Comparison of ENCODE assay signal across 8 mouse cellular contexts in the genomic region with DNA sequence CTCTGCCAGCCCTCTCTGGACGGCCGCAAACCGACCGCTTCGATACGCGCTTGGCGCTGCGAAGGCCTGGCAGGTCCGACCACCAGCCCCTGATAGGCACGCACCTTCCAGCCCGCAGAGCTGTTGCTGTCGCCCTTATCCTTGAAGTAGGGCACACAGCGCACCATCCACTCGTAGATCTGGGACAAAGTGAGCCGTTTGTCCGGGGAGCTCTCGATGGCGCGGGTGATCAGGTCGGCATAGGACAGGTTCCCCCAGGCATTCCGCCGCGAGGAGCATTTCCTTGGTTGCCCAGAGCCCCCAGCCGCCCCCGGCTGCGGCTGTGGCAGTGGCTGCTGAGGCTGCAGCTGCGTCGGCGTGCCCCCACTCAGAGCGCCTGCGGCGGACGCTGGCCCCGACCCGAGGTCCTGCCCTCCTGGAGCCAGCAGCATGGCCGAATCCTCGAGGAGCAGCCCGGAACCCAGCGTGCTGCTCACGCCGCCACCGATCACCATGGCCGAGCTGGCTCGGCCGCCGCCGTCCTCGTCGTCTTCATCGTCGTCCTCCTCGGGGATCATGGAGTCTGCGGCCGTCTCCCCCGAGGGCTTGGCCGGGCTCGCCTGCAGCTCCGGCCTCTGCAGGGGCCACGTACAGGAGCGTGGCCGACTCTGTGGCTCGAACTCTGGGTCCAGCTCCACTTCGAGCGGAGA. TPM values are rescaled to one million over a fixed set of nuclear protein-coding genes. Genes with fewer than 3 reads are reported as not detected.
DNase-seq lines count a peak whose midpoint lies in the region; ATAC-seq and TF ChIP-seq lines count a peak whose summit lies in the region.

No protein-coding gene starts in this region.

- no peaks in the 10 kb centered on the region for H3K27me3 ChIP-seq in lung, embryonic 15.5 days
- H3K27me3 ChIP-seq in heart, embryonic 11.5 days (ENCODE audit: control insufficient read depth, insufficient read depth, low read length) = no peaks in the 10 kb centered on the region
- H3K27me3 ChIP-seq in midbrain, embryonic 11.5 days (ENCODE audit: control insufficient read depth, insufficient read depth, low read length) = peaks cover 18% of the 10 kb centered on the region
- no peaks in the 10 kb centered on the region for H3K27me3 ChIP-seq in stomach, postnatal 0 days (ENCODE audit: control insufficient read depth, insufficient read depth, low read length)

- H3K27ac ChIP-seq in lung, embryonic 15.5 days = peak overlapping the region; percentile 99
- peak overlapping the region; percentile 88 for H3K27ac ChIP-seq in heart, embryonic 11.5 days (ENCODE audit: low read depth, low read length)
- H3K27ac ChIP-seq in midbrain, embryonic 11.5 days (ENCODE audit: low read depth, low read length) = no peak overlapping the region
- peak overlapping the region; percentile 99 for H3K27ac ChIP-seq in stomach, postnatal 0 days (replicated peaks)

- peaks cover 49% of the 10 kb centered on the region for H3K4me1 ChIP-seq in lung, embryonic 15.5 days
- peaks cover 37% of the 10 kb centered on the region for H3K4me1 ChIP-seq in heart, embryonic 11.5 days (ENCODE audit: control insufficient read depth, insufficient read depth, low read length)
- H3K4me1 ChIP-seq in midbrain, embryonic 11.5 days (ENCODE audit: control insufficient read depth, insufficient read depth, low read length) = peaks cover 17% of the 10 kb centered on the region
- peaks cover 11% of the 10 kb centered on the region for H3K4me1 ChIP-seq in stomach, postnatal 0 days (replicated peaks; ENCODE audit: control insufficient read depth, insufficient read depth)

- WGBS in lung, embryonic 15.5 days = 2% methylated on average over 64 of the region's 65 CpGs
- 1% methylated on average over 65 of the region's 65 CpGs for WGBS in heart, embryonic 11.5 days (ENCODE audit: insufficient replicate concordance)
- WGBS in midbrain, embryonic 11.5 days = under 1% methylated on average over 65 of the region's 65 CpGs
- 8% methylated on average over 53 of the region's 65 CpGs for WGBS in stomach, postnatal 0 days

- H3K9me3 ChIP-seq in lung, embryonic 15.5 days = no peaks in the 10 kb centered on the region
- no peaks in the 10 kb centered on the region for H3K9me3 ChIP-seq in heart, embryonic 11.5 days (replicated peaks; ENCODE audit: control insufficient read depth, low read length)
- H3K9me3 ChIP-seq in midbrain, embryonic 11.5 days (ENCODE audit: control insufficient read depth, low read length) = no peaks in the 10 kb centered on the region
- H3K9me3 ChIP-seq in stomach, postnatal 0 days (ENCODE audit: control insufficient read depth, low read length) = no peaks in the 10 kb centered on the region

- peak overlapping the region; percentile 97 for H3K4me3 ChIP-seq in lung, embryonic 15.5 days
- peak overlapping the region; percentile 59 for H3K4me3 ChIP-seq in heart, embryonic 11.5 days (ENCODE audit: low read depth, low read length)
- H3K4me3 ChIP-seq in midbrain, embryonic 11.5 days (ENCODE audit: low read depth, low read length) = peak overlapping the region; percentile 72
- H3K4me3 ChIP-seq in stomach, postnatal 0 days (ENCODE audit: low read depth, low read length) = peak overlapping the region; percentile 81

- H3K36me3 ChIP-seq in lung, embryonic 15.5 days = peaks cover 12% of the 10 kb centered on the region; the same call in 1 of the 2 replicates
- H3K36me3 ChIP-seq in heart, embryonic 11.5 days (ENCODE audit: control insufficient read depth, insufficient read depth, low read length) = no peaks in the 10 kb centered on the region
- H3K36me3 ChIP-seq in midbrain, embryonic 11.5 days (ENCODE audit: control insufficient read depth, insufficient read depth, low read length) = no peaks in the 10 kb centered on the region
- 0 out of 2 replicates have a peak, but pooled peaks cover 3% of the 10 kb centered on the region for H3K36me3 ChIP-seq in stomach, postnatal 0 days (ENCODE audit: control insufficient read depth, insufficient read depth, low read length)

- DNase-seq in lung, postnatal 25 days (ENCODE audit: low spot score) = no peak
- peak; percentile 59 for DNase-seq in cerebellum, adult 9-11 months
- peak; percentile 28 to 54 for DNase-seq in kidney, postnatal 25 days
- peak; percentile 94 for DNase-seq in midbrain, embryonic 11.5 days (ENCODE audit: low spot score, missing footprints)
- DNase-seq in stomach, postnatal 0 days (ENCODE audit: low spot score) = peak; percentile 37
- DNase-seq in MN1 (ENCODE audit: low spot score) = no peak

- ATAC-seq in lung, embryonic 15.5 days (ENCODE audit: borderline replicate concordance, extremely low read depth, low FRiP score, low TSS enrichment) = no peak
- no peak for ATAC-seq in heart, embryonic 11.5 days (replicated peaks; ENCODE audit: insufficient number of reproducible peaks, low FRiP score, low TSS enrichment)
- no peak for ATAC-seq in midbrain, embryonic 11.5 days (ENCODE audit: low FRiP score)
- no peak for ATAC-seq in stomach, postnatal 0 days (ENCODE audit: low FRiP score, low TSS enrichment)

- peak overlapping the region; percentile 99 for H3K4me2 ChIP-seq in lung, embryonic 15.5 days
- H3K4me2 ChIP-seq in heart, embryonic 11.5 days = peak overlapping the region; percentile 96
- peak overlapping the region; percentile 98 for H3K4me2 ChIP-seq in midbrain, embryonic 11.5 days
- H3K4me2 ChIP-seq in stomach, postnatal 0 days (replicated peaks; ENCODE audit: low read depth) = peak overlapping the region; percentile 99

- TF ChIP-seq CTCF in stomach, postnatal 0 days (IDR thresholded peaks at IDR 0.05; ENCODE audit: low read depth) = no peak

- no peak for TF ChIP-seq EP300 in stomach, postnatal 0 days (optimal IDR thresholded peaks at IDR 0.05)

- peak overlapping the region; percentile 88 for H3K9ac ChIP-seq in lung, embryonic 15.5 days
- H3K9ac ChIP-seq in heart, embryonic 11.5 days (ENCODE audit: low read depth, low read length) = peak overlapping the region; percentile 88
- H3K9ac ChIP-seq in midbrain, embryonic 11.5 days (ENCODE audit: low read length) = peak overlapping the region; percentile 80
- H3K9ac ChIP-seq in stomach, postnatal 0 days (ENCODE audit: low read length) = peak overlapping the region; percentile 87

RNA-seq across cellular contexts. Expression of a gene that starts 1.7 kb away (rescaled TPM):
- 8.6 and 8.9 TPM in 2 replicates for polyA plus RNA-seq in lung, embryonic 15.5 days (2015; fragmentation: Nextera tagmentation; extraction: Ambion mirVana)
- 5.2 and 7.3 TPM in 2 replicates for polyA plus RNA-seq in heart, embryonic 11.5 days (2014; fragmentation: Nextera tagmentation; extraction: Ambion mirVana)
- polyA plus RNA-seq in midbrain, embryonic 11.5 days (2014; fragmentation: Nextera tagmentation; extraction: Ambion mirVana) = 4.0 and 4.6 TPM in 2 replicates
- 7.6 and 8.0 TPM in 2 replicates for polyA plus RNA-seq in stomach, postnatal 0 days (2015; fragmentation: Nextera tagmentation; extraction: Ambion mirVana)

Comparison
In these comparisons a context has a peak if more than half of its experiments do, and no peak if none do; other contexts are left out.
1. DNase-seq: peak in cerebellum, adult 9-11 months (single experiment), kidney, postnatal 25 days (2 of 2), midbrain, embryonic 11.5 days (single experiment) and stomach, postnatal 0 days (single experiment); none in lung, postnatal 25 days (single experiment) and MN1 (single experiment).
2. Peak in every context shown above with its lines, with median percentiles within 50 percentile points of each other: H3K4me2 ChIP-seq, H3K4me3 ChIP-seq and H3K9ac ChIP-seq.